Mouse (Mus musculus): ENCODE data around the gene Grasp. TPM values are rescaled to one million over a fixed set of nuclear protein-coding genes. Genes with fewer than 3 reads are reported as not detected.

Gene Grasp
- polyA plus RNA-seq, 1 experiment from 2014 or later = 10.7 TPM

DNA sequence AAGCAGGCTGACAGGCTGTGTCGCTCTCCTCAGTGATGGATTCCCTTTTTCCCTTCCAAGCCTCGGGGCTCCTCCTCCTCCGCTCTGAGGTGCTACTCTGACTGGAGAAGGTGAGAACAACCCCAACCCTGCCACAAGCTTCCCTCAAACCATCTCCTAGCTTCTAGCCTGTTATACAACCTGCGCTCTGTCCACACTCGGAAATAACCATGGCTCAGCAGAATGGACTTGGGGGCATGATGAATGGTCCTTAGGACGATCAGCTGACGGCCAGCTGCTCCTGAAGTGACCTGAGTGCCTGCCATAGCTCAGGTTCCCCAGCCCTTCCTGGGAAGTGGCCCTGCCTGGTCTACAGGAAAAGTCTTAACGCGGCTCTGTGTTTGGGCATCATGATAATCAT lies 17.9 kb downstream of the Grasp start:
- Histone ChIP-seq H3K9ac (no peak overlapping the region), H3K4me2 (replicated peaks) (no peak overlapping the region), H3K9me3 (no peaks in the 10 kb centered on the region), H3K4me1 (peaks cover 21% of the 10 kb centered on the region), H3K4me3 (no peak overlapping the region), H3K27ac (no peak overlapping the region), H3K36me3 (no peaks in the 10 kb centered on the region), H3K27me3 (no peaks in the 10 kb centered on the region)
- no peak for ATAC-seq (ENCODE audit: insufficient number of reproducible peaks, insufficient read depth, low FRiP score, low TSS enrichment)
- WGBS = 75% methylated on average over 9 of the region's 9 CpGs

DNA sequence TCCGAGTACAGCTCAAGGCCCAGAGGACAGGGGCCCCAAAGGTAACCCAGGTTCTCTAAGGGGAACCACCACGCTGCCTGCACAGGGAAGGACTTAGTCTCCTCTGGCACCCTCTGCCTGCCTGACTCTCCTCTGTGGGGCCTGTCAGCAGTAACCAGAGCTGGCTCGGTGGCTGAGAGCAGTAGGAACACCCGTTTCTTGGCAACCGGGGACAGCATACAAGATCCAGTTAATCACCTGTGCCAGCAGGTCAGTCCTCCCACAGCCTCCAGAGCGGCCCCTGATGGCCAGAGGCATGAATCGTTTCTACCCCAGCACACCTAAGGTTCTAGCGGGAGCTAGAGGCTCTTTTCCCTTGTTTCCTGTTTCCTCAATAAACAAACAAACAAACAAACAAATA lies 18.7 kb downstream of the Grasp start:
- Histone ChIP-seq H3K9ac (no peak overlapping the region), H3K4me3 (no peak overlapping the region), H3K27ac (no peak overlapping the region), H3K4me1 (peaks cover 26% of the 10 kb centered on the region), H3K27me3 (no peaks in the 10 kb centered on the region), H3K9me3 (no peaks in the 10 kb centered on the region), H3K36me3 (no peaks in the 10 kb centered on the region), H3K4me2 (replicated peaks) (no peak overlapping the region)
- WGBS = 18% methylated on average over 8 of the region's 8 CpGs
- ATAC-seq (ENCODE audit: insufficient number of reproducible peaks, insufficient read depth, low FRiP score, low TSS enrichment) = no peak

DNA sequence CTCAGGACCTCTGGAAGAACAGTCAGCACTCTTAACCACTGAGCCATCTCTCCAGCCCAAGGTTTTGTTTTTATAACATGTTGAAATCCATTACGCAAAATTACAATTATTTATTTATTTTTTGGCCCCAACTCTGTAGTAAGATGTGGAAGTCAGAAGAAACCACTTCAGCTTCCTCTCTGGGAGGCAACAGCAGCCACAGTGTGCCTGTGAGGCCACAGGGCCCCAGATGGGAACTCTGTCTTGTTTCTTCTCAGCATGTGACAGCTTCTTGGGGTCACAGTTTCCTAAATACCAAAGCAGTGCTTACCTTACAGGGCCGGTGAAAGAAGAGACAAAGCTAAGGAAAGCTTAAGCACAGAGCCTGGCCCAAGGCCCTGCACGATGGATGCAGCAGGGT lies 20.0 kb downstream of the Grasp start:
- ATAC-seq (ENCODE audit: insufficient number of reproducible peaks, insufficient read depth, low FRiP score, low TSS enrichment) = no peak
- Histone ChIP-seq H3K4me2 (replicated peaks) (no peak overlapping the region), H3K27ac (no peak overlapping the region), H3K4me3 (no peak overlapping the region), H3K36me3 (no peaks in the 10 kb centered on the region), H3K9ac (no peak overlapping the region), H3K27me3 (no peaks in the 10 kb centered on the region), H3K4me1 (peaks cover 30% of the 10 kb centered on the region), H3K9me3 (no peaks in the 10 kb centered on the region)
- 65% methylated on average over 3 of the region's 3 CpGs for WGBS

DNA sequence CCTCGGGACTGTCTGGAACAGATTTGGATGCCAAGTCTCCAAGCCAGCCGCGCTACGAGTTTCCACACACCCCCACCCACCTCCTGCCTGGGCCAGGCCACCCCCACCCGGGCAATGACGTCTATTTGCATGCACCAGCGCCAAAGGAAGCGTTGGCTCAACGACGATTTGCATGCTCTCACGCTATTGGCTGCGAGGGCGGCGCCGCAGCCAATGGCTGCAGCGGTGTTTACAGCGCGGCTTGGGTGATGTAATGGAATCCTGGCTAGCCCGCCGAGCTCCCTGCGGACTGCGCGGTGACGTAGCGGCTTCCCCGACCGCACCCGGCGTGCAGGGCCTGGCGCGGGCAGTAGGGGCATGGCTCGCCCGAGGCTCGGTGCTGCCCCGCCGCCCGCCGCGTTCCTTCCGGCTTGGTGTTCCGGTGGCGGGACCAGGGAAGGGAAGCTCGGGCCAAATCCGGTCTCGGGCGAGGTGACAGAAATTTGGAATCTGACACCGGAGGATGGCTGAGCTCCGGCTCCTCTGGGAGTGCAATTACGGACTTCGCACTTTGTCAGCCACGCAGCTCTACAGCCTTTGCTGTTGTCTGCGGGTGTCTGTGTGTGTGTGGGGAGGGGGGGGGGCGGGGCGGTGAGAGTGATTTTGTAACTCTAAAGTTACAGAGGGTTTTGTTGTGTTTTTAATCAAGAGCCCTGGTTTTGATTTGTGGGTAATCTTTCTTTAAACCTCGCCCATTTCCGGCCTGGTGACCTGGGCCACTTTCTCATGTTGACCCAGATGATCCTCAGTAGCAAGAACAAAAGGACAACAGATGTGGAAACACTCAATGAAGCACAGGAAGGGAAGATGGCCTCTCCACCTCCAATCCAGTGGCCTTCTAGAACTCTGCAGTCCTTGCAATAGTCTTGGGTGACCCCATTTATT lies 22.5 kb downstream of the Grasp start:
- peak overlapping the region; percentile 58 for H3K4me2 ChIP-seq (replicated peaks)
- no peaks in the 10 kb centered on the region for H3K36me3 ChIP-seq
- peak overlapping the region; percentile 31; the same call in 1 of the 2 replicates for H3K9ac ChIP-seq
- peak; percentile 93 for ATAC-seq (ENCODE audit: insufficient number of reproducible peaks, insufficient read depth, low FRiP score, low TSS enrichment)
- H3K4me3 ChIP-seq = peak overlapping the region; percentile 42
- H3K27ac ChIP-seq = peak overlapping the region; percentile 90
- H3K4me1 ChIP-seq = peaks cover 24% of the 10 kb centered on the region
- H3K27me3 ChIP-seq = no peaks in the 10 kb centered on the region
- no peaks in the 10 kb centered on the region for H3K9me3 ChIP-seq
- under 1% methylated on average over 55 of the region's 56 CpGs for WGBS

DNA sequence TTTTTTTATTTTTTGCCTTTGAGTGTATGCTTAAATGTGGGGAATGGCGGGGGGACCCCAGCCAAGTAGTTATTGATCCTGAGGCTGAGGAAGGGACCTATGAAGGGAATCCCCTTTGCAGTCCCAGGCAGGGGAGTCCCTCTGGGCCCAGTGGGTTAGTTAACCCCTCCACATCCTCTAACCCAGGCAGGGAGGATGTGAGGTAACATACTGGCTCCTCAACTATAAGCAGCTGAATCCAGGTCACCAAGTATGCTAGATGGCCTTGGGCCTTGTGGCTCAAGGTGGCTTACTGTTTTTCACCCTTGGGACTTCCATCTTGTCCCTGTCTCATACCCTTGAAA lies 23.1 kb downstream of the Grasp start:
- H3K27me3 ChIP-seq = no peaks in the 10 kb centered on the region
- H3K4me2 ChIP-seq (replicated peaks) = peak overlapping the region; percentile 58; the same call in 1 of the 2 replicates
- peaks cover 24% of the 10 kb centered on the region for H3K4me1 ChIP-seq
- no peaks in the 10 kb centered on the region for H3K9me3 ChIP-seq
- H3K4me3 ChIP-seq = peak overlapping the region; percentile 42
- peak overlapping the region; percentile 90 for H3K27ac ChIP-seq
- WGBS = 35% methylated on average over 1 of the region's 1 CpGs
- no peaks in the 10 kb centered on the region for H3K36me3 ChIP-seq
- H3K9ac ChIP-seq = 0 out of 2 replicates have a peak overlapping the region, but pooled peaks have one; percentile 31
- ATAC-seq (ENCODE audit: insufficient number of reproducible peaks, insufficient read depth, low FRiP score, low TSS enrichment) = no peak

DNA sequence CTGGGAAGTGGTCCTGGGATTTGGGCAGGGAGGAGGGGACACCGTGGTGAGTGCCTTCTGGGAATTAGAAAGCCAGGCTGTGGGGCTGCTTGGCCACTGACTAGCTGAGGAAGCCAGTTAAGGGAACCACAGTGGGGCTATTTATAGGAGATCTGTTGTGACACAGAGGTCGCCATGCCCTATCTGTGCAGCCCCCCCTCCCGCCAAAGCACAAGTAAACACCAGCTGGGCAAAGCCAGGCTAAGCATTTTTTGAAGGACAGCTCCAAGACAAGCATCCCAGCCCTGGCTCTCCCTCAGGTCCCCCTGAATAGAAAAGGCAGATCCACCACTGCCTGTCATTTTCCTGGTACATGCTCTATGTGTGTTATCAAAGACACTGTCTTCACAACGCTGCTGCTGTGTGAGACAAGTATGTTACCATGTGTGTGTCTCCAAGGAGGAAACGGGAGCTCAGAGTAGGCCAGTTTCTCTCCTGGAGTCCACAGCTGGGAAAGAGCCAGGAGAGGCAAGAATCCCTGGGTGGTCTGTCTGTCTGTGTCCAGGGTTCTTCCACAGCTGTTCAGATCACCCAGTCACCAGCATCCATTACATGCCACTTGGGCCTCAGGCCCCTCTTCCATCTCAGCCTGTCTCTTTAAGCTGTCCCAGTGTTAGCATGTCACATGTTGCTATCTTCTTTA lies 24.2 kb downstream of the Grasp start:
- no peaks in the 10 kb centered on the region for H3K27me3 ChIP-seq
- no peak overlapping the region for H3K4me3 ChIP-seq
- peak overlapping the region; percentile 18 for H3K27ac ChIP-seq
- peaks cover 20% of the 10 kb centered on the region for H3K4me1 ChIP-seq
- no peak overlapping the region for H3K9ac ChIP-seq
- H3K36me3 ChIP-seq = no peaks in the 10 kb centered on the region
- WGBS = 28% methylated on average over 5 of the region's 5 CpGs
- no peak for ATAC-seq (ENCODE audit: insufficient number of reproducible peaks, insufficient read depth, low FRiP score, low TSS enrichment)
- no peak overlapping the region for H3K4me2 ChIP-seq (replicated peaks)
- no peaks in the 10 kb centered on the region for H3K9me3 ChIP-seq

DNA sequence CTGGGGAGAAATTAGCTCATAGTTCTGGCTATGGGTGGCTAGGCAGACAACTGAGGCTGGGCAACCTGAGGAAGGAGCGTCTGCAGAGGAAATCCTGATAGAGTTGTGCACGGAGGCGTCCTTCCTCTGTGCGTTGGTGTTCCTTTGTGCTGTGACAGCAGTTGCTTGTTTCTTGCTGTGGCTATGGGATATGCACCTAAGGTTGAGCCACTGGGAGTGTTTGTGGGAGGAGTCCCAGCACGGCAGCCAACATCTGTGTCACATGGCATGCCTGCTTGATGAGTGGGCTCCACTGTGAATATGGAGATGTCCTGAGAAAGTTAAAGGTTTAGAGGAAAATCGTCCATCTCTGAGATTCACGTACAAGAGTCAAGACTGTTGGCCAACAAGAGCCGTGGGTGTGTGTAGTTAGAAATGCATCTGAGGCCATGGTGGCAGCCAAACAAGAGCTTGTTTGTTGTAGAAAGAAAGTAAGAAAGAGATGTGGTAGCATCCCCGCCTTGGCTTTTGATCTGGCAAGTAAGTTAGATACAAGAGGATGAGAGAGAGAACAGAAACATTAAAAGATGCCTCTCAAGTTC lies 26.3 kb downstream of the Grasp start:
- Histone ChIP-seq H3K9me3 (no peaks in the 10 kb centered on the region), H3K27ac (no peak overlapping the region), H3K4me3 (no peak overlapping the region), H3K27me3 (peaks cover 4% of the 10 kb centered on the region; the same call in 1 of the 2 replicates), H3K36me3 (no peaks in the 10 kb centered on the region), H3K4me2 (replicated peaks) (no peak overlapping the region), H3K4me1 (peaks cover 27% of the 10 kb centered on the region), H3K9ac (no peak overlapping the region)
- ATAC-seq (ENCODE audit: insufficient number of reproducible peaks, insufficient read depth, low FRiP score, low TSS enrichment) = no peak
- WGBS = 87% methylated on average over 9 of the region's 9 CpGs

DNA sequence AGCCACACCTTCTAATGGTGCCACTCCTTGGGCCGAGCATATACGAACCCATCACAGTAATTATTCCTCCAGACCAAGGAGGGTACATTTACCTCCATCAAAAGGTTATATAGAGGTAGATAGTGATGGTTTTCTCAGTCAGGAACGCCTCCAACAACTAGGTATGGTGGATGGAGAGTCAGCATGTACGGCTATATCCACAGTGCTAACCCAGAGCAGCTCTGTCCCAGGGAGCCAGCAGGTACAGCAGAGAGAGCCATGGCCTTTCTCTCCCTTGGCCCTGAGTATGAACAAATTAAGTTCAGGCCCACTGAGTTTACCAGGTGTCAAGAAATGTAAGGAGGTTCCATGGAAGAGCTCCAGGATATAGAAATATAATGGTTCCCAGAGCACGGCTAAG lies 27.9 kb downstream of the Grasp start:
- H3K36me3 ChIP-seq = no peaks in the 10 kb centered on the region
- H3K9me3 ChIP-seq = no peaks in the 10 kb centered on the region
- WGBS = 84% methylated on average over 5 of the region's 5 CpGs
- H3K27me3 ChIP-seq = peaks cover 4% of the 10 kb centered on the region; the same call in 1 of the 2 replicates
- no peak overlapping the region for H3K27ac ChIP-seq
- no peak overlapping the region for H3K4me2 ChIP-seq (replicated peaks)
- peaks cover 20% of the 10 kb centered on the region for H3K4me1 ChIP-seq
- no peak overlapping the region for H3K4me3 ChIP-seq
- no peak for ATAC-seq (ENCODE audit: insufficient number of reproducible peaks, insufficient read depth, low FRiP score, low TSS enrichment)
- no peak overlapping the region for H3K9ac ChIP-seq

DNA sequence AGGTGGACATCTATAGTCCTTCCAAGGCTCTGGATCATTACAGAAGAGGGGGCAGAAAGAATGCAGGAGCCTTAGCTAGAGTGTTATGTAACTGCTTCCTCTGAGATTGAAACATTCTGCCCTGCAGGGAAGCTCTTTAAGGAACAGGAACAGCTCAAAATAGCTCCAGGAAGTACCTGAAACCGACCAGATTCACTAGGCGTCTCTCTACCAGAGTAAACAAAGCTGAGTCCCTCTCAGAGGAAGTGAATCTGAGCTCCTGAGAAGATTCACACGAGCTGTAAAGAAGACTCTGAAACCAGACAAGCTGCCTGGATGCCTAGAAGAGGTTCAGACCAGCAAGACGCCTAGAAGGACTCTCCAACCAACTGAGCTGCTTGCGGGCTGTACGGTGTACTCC lies 28.6 kb downstream of the Grasp start:
- WGBS = 87% methylated on average over 6 of the region's 6 CpGs
- H3K27me3 ChIP-seq = peaks cover 4% of the 10 kb centered on the region; the same call in 1 of the 2 replicates

DNA sequence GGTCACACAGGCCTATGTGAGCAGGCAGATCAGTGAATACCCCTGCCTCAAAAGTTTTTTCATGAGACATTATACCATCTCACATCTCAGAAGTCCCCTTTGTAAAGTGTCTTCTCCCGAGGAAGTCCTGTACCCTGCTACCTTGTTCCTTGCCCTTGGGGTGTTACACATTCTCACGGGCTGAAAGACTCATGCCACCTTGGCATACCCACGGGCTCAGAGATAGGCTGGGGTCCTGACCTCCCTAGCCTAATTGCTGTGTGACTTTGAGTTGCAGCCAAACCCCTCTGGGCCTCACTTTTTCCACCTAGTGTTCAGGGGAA lies 29.5 kb downstream of the Grasp start:
- WGBS = 32% methylated on average over 3 of the region's 3 CpGs
- peak overlapping the region; percentile 62 for H3K4me3 ChIP-seq
- H3K27ac ChIP-seq = 0 out of 2 replicates have a peak overlapping the region, but pooled peaks have one; percentile 56
- no peak for ATAC-seq (ENCODE audit: insufficient number of reproducible peaks, insufficient read depth, low FRiP score, low TSS enrichment)
- H3K9me3 ChIP-seq = no peaks in the 10 kb centered on the region
- H3K4me2 ChIP-seq (replicated peaks) = peak overlapping the region; percentile 90
- H3K36me3 ChIP-seq = no peaks in the 10 kb centered on the region
- peaks cover 7% of the 10 kb centered on the region for H3K4me1 ChIP-seq
- peak overlapping the region; percentile 77 for H3K9ac ChIP-seq
- H3K27me3 ChIP-seq = peaks cover 4% of the 10 kb centered on the region; the same call in 1 of the 2 replicates

More for the DNA sequence above, 28.6 kb downstream of the Grasp start:
- Histone ChIP-seq H3K27ac (no peak overlapping the region), H3K9ac (no peak overlapping the region), H3K9me3 (no peaks in the 10 kb centered on the region), H3K36me3 (no peaks in the 10 kb centered on the region), H3K4me1 (peaks cover 16% of the 10 kb centered on the region), H3K4me2 (replicated peaks) (no peak overlapping the region), H3K4me3 (no peak overlapping the region)
- ATAC-seq (ENCODE audit: insufficient number of reproducible peaks, insufficient read depth, low FRiP score, low TSS enrichment) = no peak

DNA sequence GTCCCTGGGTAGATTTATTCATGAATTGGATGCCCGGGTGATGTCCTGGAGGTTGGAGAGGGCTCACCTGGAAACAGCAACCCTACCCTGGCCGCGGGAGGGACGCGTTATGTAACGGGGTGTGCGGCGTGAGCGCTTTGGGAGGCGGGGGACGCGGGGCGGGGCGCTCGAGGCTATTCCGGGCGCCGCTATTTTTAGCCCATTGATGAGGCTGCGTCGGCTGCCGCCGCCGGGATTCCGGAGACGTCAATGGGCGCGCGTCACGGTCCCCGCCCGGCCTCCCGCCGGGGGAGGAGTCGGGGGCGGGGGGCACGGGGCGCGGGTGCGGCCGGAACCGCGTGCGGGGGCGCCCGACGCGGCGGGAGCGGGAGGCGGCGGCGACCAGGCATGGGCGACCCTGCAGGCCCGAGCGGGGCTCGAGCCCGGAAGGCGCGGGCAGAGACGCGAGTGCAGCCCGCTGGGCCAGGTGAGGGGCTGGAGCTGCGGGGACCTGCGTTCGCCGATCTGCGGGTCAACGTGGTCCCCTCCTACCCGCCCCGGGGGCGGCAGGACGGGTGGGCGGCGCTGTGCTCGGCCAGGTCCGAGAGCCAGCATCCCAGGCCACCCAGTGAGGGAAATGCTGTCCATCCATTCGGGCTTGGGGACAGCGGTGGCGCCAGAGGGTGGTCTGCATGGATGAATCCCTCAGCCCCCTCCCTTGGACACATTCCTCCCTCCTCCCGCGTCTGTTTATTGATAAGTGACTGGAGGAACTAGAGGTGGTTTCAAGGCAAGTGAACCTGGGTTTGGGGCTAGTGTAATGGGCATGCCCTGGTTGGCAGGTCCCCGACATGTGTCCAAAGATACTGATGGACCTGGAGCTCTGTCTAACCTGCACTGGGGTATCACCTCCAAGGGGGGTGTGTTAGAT lies 30.2 kb downstream of the Grasp start, which contains the start of gene Nr4a1:
Gene Nr4a1 (plus strand): TSS at position 384 of the 910 bp plus-strand sequence.
- Histone ChIP-seq H3K36me3 (no peaks in the 10 kb centered on the region), H3K9me3 (no peaks in the 10 kb centered on the region), H3K4me3 (peak within 1 kb of the TSS; percentile 62), H3K27me3 (peaks cover 4% of the 10 kb centered on the region; the same call in 1 of the 2 replicates), H3K4me2 (replicated peaks) (peak within 1 kb of the TSS; percentile 90), H3K9ac (peak within 1 kb of the TSS; percentile 77), H3K4me1 (peaks cover 7% of the 10 kb centered on the region), H3K27ac (peak within 1 kb of the TSS; percentile 56; the same call in 1 of the 2 replicates)
- peak; percentile 58; the same call in 1 of the 2 replicates for ATAC-seq (ENCODE audit: insufficient number of reproducible peaks, insufficient read depth, low FRiP score, low TSS enrichment)
- WGBS = 2% methylated on average over 61 of the region's 82 CpGs
